15 mouse cellular contexts compared by ENCODE assay signal in genomic region chr5:66462665-66463064, GRCm38 (mm10).
"Had no signal": no experiment of that assay in that cellular context is flagged by ENCODE, and none has a peak within 500 bp of the region (broad histone marks: within the 10 kb centered on the region; RNA-seq: fewer than 3 reads in every experiment).

No protein-coding gene starts in this region.

- H3K9ac ChIP-seq: neural tube, embryonic 15.5 days; stomach, embryonic 15.5 days had no signal

- H3K4me1 ChIP-seq: stomach, embryonic 15.5 days had no signal

- DNase-seq: retina, postnatal 1 day; right cerebral cortex, adult 18-20 months; right cerebral cortex, postnatal 14 days; right cerebral cortex, postnatal 25 days; right cerebral cortex, postnatal 4 days; spleen, adult 18-20 months; thymus, adult 18-20 months; thymus, adult 2 months; thymus, postnatal 14 days; thymus, postnatal 25 days; thymus, postnatal 36 days; thymus, postnatal 4 days had no signal

- H3K27me3 ChIP-seq: neural tube, embryonic 15.5 days; stomach, embryonic 15.5 days had no signal

- H3K27ac ChIP-seq: neural tube, embryonic 15.5 days; stomach, embryonic 15.5 days; stomach, postnatal 0 days had no signal

- H3K4me2 ChIP-seq: neural tube, embryonic 15.5 days; stomach, embryonic 15.5 days had no signal

- H3K36me3 ChIP-seq: stomach, embryonic 15.5 days had no signal

- H3K4me3 ChIP-seq: neural tube, embryonic 15.5 days; stomach, embryonic 15.5 days had no signal

- H3K9me3 ChIP-seq: neural tube, embryonic 15.5 days; stomach, embryonic 15.5 days had no signal
